Mouse (Mus musculus) midbrain, embryonic 16.5 days (tissue): ENCODE results near the gene Nr2f1. TPM values are rescaled to one million over a fixed set of nuclear protein-coding genes. Genes with fewer than 3 reads are reported as not detected.

Source experiments
- ATAC-seq: fragments of 200-750 bp; cut with Nextera tagmentation; 2 replicates; pipeline ENCODE4 v1.8.0; 2017; ENCODE audit warnings: moderate TSS enrichment
- H3K27ac ChIP-seq: fragments of 300-500 bp; sonication (generic); 2 replicates; pipeline ENCODE4 v1.5.1; 2014; ENCODE audit warnings: mild to moderate bottlenecking, low read length, mixed read lengths
- H3K27me3 ChIP-seq: fragments of 300-500 bp; sonication (generic); 2 replicates; pipeline ENCODE4 v1.6.1; 2014; ENCODE audit warnings: low read depth, low read length, mixed read lengths; ENCODE audit not compliant: control insufficient read depth, insufficient read depth
- H3K36me3 ChIP-seq: fragments of 300-500 bp; sonication (generic); 2 replicates; pipeline ENCODE4 v1.6.1; 2014; ENCODE audit warnings: mild to moderate bottlenecking, low read length, moderate library complexity, mixed read lengths; ENCODE audit not compliant: control insufficient read depth, insufficient read depth
- H3K4me1 ChIP-seq: fragments of 300-500 bp; sonication (generic); 2 replicates; pipeline ENCODE4 v1.6.1; 2014; ENCODE audit warnings: mild to moderate bottlenecking, low read length, mixed read lengths; ENCODE audit not compliant: control insufficient read depth, insufficient read depth
- H3K4me2 ChIP-seq: fragments of 300-500 bp; sonication (generic); 2 replicates; pipeline ENCODE4 v1.6.1; 2014; ENCODE audit warnings: mild to moderate bottlenecking, low read length, mixed read lengths
- H3K4me3 ChIP-seq: fragments of 300-500 bp; sonication (generic); 2 replicates; pipeline ENCODE4 v1.5.1; 2014; ENCODE audit warnings: low read depth, mild to moderate bottlenecking, low read length, moderate library complexity, mixed read lengths
- H3K9ac ChIP-seq: fragments of 300-500 bp; sonication (generic); 2 replicates; pipeline ENCODE4 v1.6.1; 2014; ENCODE audit warnings: low read depth, low read length, mixed read lengths
- H3K9me3 ChIP-seq: fragments of 300-500 bp; sonication (generic); replicated peaks from 2 replicates; pipeline ENCODE4 v1.6.1; 2014; ENCODE audit warnings: mild to moderate bottlenecking, low read length, mixed read lengths; ENCODE audit not compliant: control insufficient read depth, poor library complexity, severe bottlenecking
- WGBS: fragments of 180-500 bp; shearing (Covaris S2); extraction: QIAGEN DNeasy Blood & Tissue Kit; methylation state at CpG from one replicate; pipeline ENCODE4 v1.1.7; 2014; 5-methylcytosine and 5-hydroxymethylcytosine counted together
- polyA plus RNA-seq: library from polyadenylated mRNA; unstranded; fragments of >200 nt; fragmentation: Nextera tagmentation; extraction: Ambion mirVana; gene quantifications from 2 replicates; pipeline ENCODE4 v1.2.1, GENCODE M21; 2015

The Nr2f1 gene
- polyA plus RNA-seq, 1 experiment from 2014 or later: 46.0 TPM

- Histone ChIP-seq H3K4me1 (peaks cover 7% of the 10 kb centered on the region), H3K27me3 (no peaks in the 10 kb centered on the region), H3K27ac (peak overlapping the region; percentile 100), H3K36me3 (no peaks in the 10 kb centered on the region), H3K4me2 (peak overlapping the region; percentile 86), H3K9ac (peak overlapping the region; percentile 99), H3K9me3 (no peaks in the 10 kb centered on the region), H3K4me3 (peak overlapping the region; percentile 90)
- ATAC-seq: no peak
- under 1% methylated on average over 9 of the region's 9 CpGs for WGBS
These were observed 2.2 kb downstream of the Nr2f1 start for GRCm38 (mm10) chr13:78197286-78197818.

GRCm38 (mm10) chr13:78196236-78196796, 3.2 kb downstream of the Nr2f1 start:
- 14% methylated on average over 7 of the region's 7 CpGs for WGBS

GRCm38 (mm10) chr13:78195601-78196115, 3.9 kb downstream of the Nr2f1 start:
- Histone ChIP-seq H3K4me2 (peak overlapping the region; percentile 72), H3K4me3 (peak overlapping the region; percentile 53), H3K27me3 (no peaks in the 10 kb centered on the region), H3K9me3 (no peaks in the 10 kb centered on the region), H3K9ac (peak overlapping the region; percentile 81), H3K27ac (peak overlapping the region; percentile 84), H3K36me3 (no peaks in the 10 kb centered on the region), H3K4me1 (peaks cover 17% of the 10 kb centered on the region)
- 3% methylated on average over 13 of the region's 13 CpGs for WGBS
- ATAC-seq: no peak

More at GRCm38 (mm10) chr13:78196236-78196796, 3.2 kb downstream of the Nr2f1 start:
- no peak for ATAC-seq
- H3K4me3 ChIP-seq: peak overlapping the region; percentile 53
- peak overlapping the region; percentile 56 for H3K9ac ChIP-seq
- H3K27ac ChIP-seq: peak overlapping the region; percentile 84
- H3K4me1 ChIP-seq: peaks cover 12% of the 10 kb centered on the region
- H3K36me3 ChIP-seq: no peaks in the 10 kb centered on the region
- no peaks in the 10 kb centered on the region for H3K9me3 ChIP-seq
- H3K4me2 ChIP-seq: peak overlapping the region; percentile 72
- H3K27me3 ChIP-seq: no peaks in the 10 kb centered on the region

- ATAC-seq: peak; percentile 10; the same call in 1 of the 2 replicates
- Histone ChIP-seq H3K27me3 (no peaks in the 10 kb centered on the region; the same call in 1 of the 2 replicates), H3K4me2 (peak overlapping the region; percentile 72), H3K27ac (peak overlapping the region; percentile 84), H3K9ac (peak overlapping the region; percentile 81), H3K36me3 (no peaks in the 10 kb centered on the region), H3K4me1 (peaks cover 19% of the 10 kb centered on the region), H3K4me3 (peak overlapping the region; percentile 53), H3K9me3 (no peaks in the 10 kb centered on the region)
- 3% methylated on average over 64 of the region's 64 CpGs for WGBS
These were observed 4.5 kb downstream of the Nr2f1 start for GRCm38 (mm10) chr13:78194850-78195600.

- peak overlapping the region; percentile 53 for H3K4me3 ChIP-seq
- 12% methylated on average over 22 of the region's 26 CpGs for WGBS
- no peak for ATAC-seq
These were observed 5.3 kb downstream of the Nr2f1 start for GRCm38 (mm10) chr13:78194135-78194849.

GRCm38 (mm10) chr13:78193211-78193610, 6.3 kb downstream of the Nr2f1 start:
- 21% methylated on average over 4 of the region's 4 CpGs for WGBS
- ATAC-seq: no peak

More at GRCm38 (mm10) chr13:78194135-78194849, 5.3 kb downstream of the Nr2f1 start:
- Histone ChIP-seq H3K27me3 (no peaks in the 10 kb centered on the region; the same call in 1 of the 2 replicates), H3K27ac (peak overlapping the region; percentile 84), H3K4me2 (peak overlapping the region; percentile 72), H3K4me1 (peaks cover 24% of the 10 kb centered on the region), H3K36me3 (peaks cover 5% of the 10 kb centered on the region; the same call in 1 of the 2 replicates), H3K9me3 (no peaks in the 10 kb centered on the region), H3K9ac (peak overlapping the region; percentile 81)

GRCm38 (mm10) chr13:78189586-78189985, 10.0 kb downstream of the Nr2f1 start:
- Histone ChIP-seq H3K27ac (peak overlapping the region; percentile 71), H3K27me3 (peaks cover 14% of the 10 kb centered on the region), H3K4me3 (peak overlapping the region; percentile 18), H3K4me2 (peak overlapping the region; percentile 58), H3K4me1 (peaks cover 26% of the 10 kb centered on the region), H3K9me3 (no peaks in the 10 kb centered on the region), H3K36me3 (peaks cover 5% of the 10 kb centered on the region; the same call in 1 of the 2 replicates), H3K9ac (peak overlapping the region; percentile 62)
- no peak for ATAC-seq
- WGBS: 40% methylated on average over 10 of the region's 10 CpGs

More at GRCm38 (mm10) chr13:78193211-78193610, 6.3 kb downstream of the Nr2f1 start:
- Histone ChIP-seq H3K4me3 (peak overlapping the region; percentile 53), H3K9ac (peak overlapping the region; percentile 81), H3K4me1 (peaks cover 24% of the 10 kb centered on the region), H3K27ac (peak overlapping the region; percentile 84), H3K27me3 (no peaks in the 10 kb centered on the region; the same call in 1 of the 2 replicates), H3K4me2 (peak overlapping the region; percentile 72), H3K9me3 (no peaks in the 10 kb centered on the region), H3K36me3 (peaks cover 5% of the 10 kb centered on the region; the same call in 1 of the 2 replicates)

- 49% methylated on average over 5 of the region's 5 CpGs for WGBS
- no peak overlapping the region for H3K9ac ChIP-seq
- peaks cover 5% of the 10 kb centered on the region; the same call in 1 of the 2 replicates for H3K36me3 ChIP-seq
- no peak overlapping the region for H3K4me3 ChIP-seq
- H3K4me1 ChIP-seq: peaks cover 25% of the 10 kb centered on the region
- H3K9me3 ChIP-seq: no peaks in the 10 kb centered on the region
- peak overlapping the region; percentile 14; the same call in 1 of the 2 replicates for H3K27ac ChIP-seq
- peaks cover 14% of the 10 kb centered on the region for H3K27me3 ChIP-seq
- no peak for ATAC-seq
- H3K4me2 ChIP-seq: peak overlapping the region; percentile 31
These were observed 11.7 kb downstream of the Nr2f1 start for GRCm38 (mm10) chr13:78187833-78188232.
